Mouse (Mus musculus) E14TG2a.4 (cell line): ENCODE data around the gene C2.

Experiments
- CTCF ChIP-seq: conservative IDR thresholded peaks from 2 replicates; pipeline ENCODE4 v1.5.1; 2014; ENCODE audit warnings: low read length
- POU5F1 ChIP-seq: IDR thresholded peaks from 2 replicates; pipeline ENCODE4 v1.6.1; 2014; ENCODE audit warnings: low read length, borderline replicate concordance

GRCm38 (mm10) chr17:34931735-34932098, 33.7 kb upstream of the C2 start:
- no peak for TF ChIP-seq CTCF
- TF ChIP-seq POU5F1: no peak
